In genomic region chr10:120875672-120876463, GRCm38 (mm10) we compare ENCODE assay signal across 8 mouse cellular contexts. TPM values are rescaled to one million over a fixed set of nuclear protein-coding genes. Genes with fewer than 3 reads are reported as not detected.
DNase-seq lines count a peak whose midpoint lies in the region; ATAC-seq and TF ChIP-seq lines count a peak whose summit lies in the region.

No protein-coding gene starts in this region.

- no peak overlapping the region for H3K4me3 ChIP-seq in bone marrow, adult 2 months (replicated peaks; ENCODE audit: control insufficient read depth, low read depth, low read length)
- no peak overlapping the region for H3K4me3 ChIP-seq in embryonic fibroblast, embryonic 13.5 days (ENCODE audit: insufficient read depth, low read length)
- H3K4me3 ChIP-seq in heart, embryonic 11.5 days (ENCODE audit: low read depth, low read length) = peak overlapping the region; percentile 8; the same call in 1 of the 2 replicates
- peak overlapping the region; percentile 20 for H3K4me3 ChIP-seq in kidney, embryonic 16.5 days (ENCODE audit: low read length)

- DNase-seq in A20 (ENCODE audit: low read depth, low spot score) (peak; percentile 85), liver (peak; percentile 82)
- DNase-seq in spleen, postnatal 36 days (ENCODE audit: low spot score in 2 of 2) = peak; percentile 24 to 48

- H3K9ac ChIP-seq in heart, embryonic 11.5 days (ENCODE audit: low read depth, low read length) = peak overlapping the region; percentile 52; the same call in 1 of the 2 replicates
- H3K9ac ChIP-seq in kidney, embryonic 16.5 days (replicated peaks; ENCODE audit: low read length) = peak overlapping the region; percentile 38; the same call in 1 of the 2 replicates

- H3K4me2 ChIP-seq in heart, embryonic 11.5 days = peak overlapping the region; percentile 55
- peak overlapping the region; percentile 51 for H3K4me2 ChIP-seq in kidney, embryonic 16.5 days (replicated peaks; ENCODE audit: low read depth, low read length)

- no peak overlapping the region for H3K27ac ChIP-seq in bone marrow, adult 2 months (ENCODE audit: control insufficient read depth, insufficient read depth, low read depth, low read length, poor library complexity)
- H3K27ac ChIP-seq in embryonic fibroblast, embryonic 13.5 days (ENCODE audit: insufficient read depth, low read length) = peak overlapping the region; percentile 62
- H3K27ac ChIP-seq in heart, embryonic 11.5 days (ENCODE audit: low read depth, low read length) = peak overlapping the region; percentile 88
- H3K27ac ChIP-seq in kidney, embryonic 16.5 days (ENCODE audit: low read length) = peak overlapping the region; percentile 34; the same call in 1 of the 2 replicates

- H3K36me3 ChIP-seq in heart, embryonic 11.5 days (ENCODE audit: control insufficient read depth, insufficient read depth, low read length) = no peaks in the 10 kb centered on the region
- H3K36me3 ChIP-seq in kidney, embryonic 16.5 days (ENCODE audit: insufficient read depth, low read length) = no peaks in the 10 kb centered on the region

- H3K27me3 ChIP-seq in heart, embryonic 11.5 days (ENCODE audit: control insufficient read depth, insufficient read depth, low read length) = no peaks in the 10 kb centered on the region
- no peaks in the 10 kb centered on the region for H3K27me3 ChIP-seq in kidney, embryonic 16.5 days (ENCODE audit: insufficient read depth, low read length)

- no peaks in the 10 kb centered on the region; the same call in 1 of the 2 replicates for H3K4me1 ChIP-seq in bone marrow, adult 2 months (ENCODE audit: control insufficient read depth, insufficient read depth, low read length)
- peaks cover 28% of the 10 kb centered on the region for H3K4me1 ChIP-seq in embryonic fibroblast, embryonic 13.5 days (ENCODE audit: control insufficient read depth, insufficient read depth, low read length)
- peaks cover 41% of the 10 kb centered on the region for H3K4me1 ChIP-seq in heart, embryonic 11.5 days (ENCODE audit: control insufficient read depth, insufficient read depth, low read length)
- H3K4me1 ChIP-seq in kidney, embryonic 16.5 days (ENCODE audit: insufficient read depth, low read length) = peaks cover 42% of the 10 kb centered on the region

- peak; percentile 58; the same call in 1 of the 2 replicates for ATAC-seq in heart, embryonic 11.5 days (replicated peaks; ENCODE audit: insufficient number of reproducible peaks, low FRiP score, low TSS enrichment)
- peak; percentile 60 for ATAC-seq in kidney, embryonic 16.5 days (ENCODE audit: low FRiP score, low TSS enrichment)
- peak; percentile 77 for ATAC-seq in monocyte, adult 5-6 weeks (replicated peaks; ENCODE audit: insufficient number of reproducible peaks, low FRiP score, low TSS enrichment, poor library complexity, severe bottlenecking)

- no peak for TF ChIP-seq POLR2A in bone marrow, adult 2 months (IDR thresholded peaks at IDR 0.05; ENCODE audit: borderline replicate concordance, control insufficient read depth, low read depth, low read length)
- no peak for TF ChIP-seq POLR2A in embryonic fibroblast, embryonic 13.5 days (IDR thresholded peaks at IDR 0.05; ENCODE audit: low read depth, low read length)

- no peaks in the 10 kb centered on the region for H3K9me3 ChIP-seq in heart, embryonic 11.5 days (replicated peaks; ENCODE audit: control insufficient read depth, low read length)
- no peaks in the 10 kb centered on the region for H3K9me3 ChIP-seq in kidney, embryonic 16.5 days (ENCODE audit: low read length)

- WGBS in bone marrow, adult 2 months = 18% methylated on average over 26 of the region's 26 CpGs
- WGBS in heart, embryonic 11.5 days (ENCODE audit: insufficient replicate concordance) = 13% methylated on average over 26 of the region's 26 CpGs
- 18% methylated on average over 26 of the region's 26 CpGs for WGBS in kidney, embryonic 16.5 days

- TF ChIP-seq CTCF in bone marrow, adult 2 months (IDR thresholded peaks at IDR 0.05; ENCODE audit: control insufficient read depth, insufficient read depth, low read length) = peak; percentile 97
- TF ChIP-seq CTCF in embryonic fibroblast, embryonic 13.5 days (IDR thresholded peaks at IDR 0.05; ENCODE audit: borderline replicate concordance, insufficient read depth, low read length) = peak; percentile 96

RNA-seq across cellular contexts. Expression of gene Msrb3, which starts 23.0 kb away (rescaled TPM):
- 1.8 and 3.7 TPM in 2 replicates for polyA plus RNA-seq in bone marrow, adult 2 months (2011; ENCODE audit: insufficient read depth, insufficient read length, low replicate concordance, missing spikeins)
- polyA plus RNA-seq in embryonic fibroblast, embryonic 13.5 days (2011; ENCODE audit: insufficient read length, low read depth, missing spikeins) = 181 and 191 TPM in 2 replicates
- polyA plus RNA-seq in heart, embryonic 11.5 days (2014; fragmentation: Nextera tagmentation; extraction: Ambion mirVana) = 20.5 and 31.4 TPM in 2 replicates
- 8.7 and 11.6 TPM in 2 replicates for polyA plus RNA-seq in kidney, embryonic 16.5 days (2015; fragmentation: Nextera tagmentation; extraction: Ambion mirVana)
- 0.10 TPM in 1 of 3 replicates, not detected in the others for total RNA-seq in monocyte, adult 5-6 weeks (2017)

Comparison
In these comparisons a context has a peak if more than half of its experiments do, and no peak if none do; other contexts are left out.
1. H3K4me3 ChIP-seq: peak in heart, embryonic 11.5 days (single experiment) and kidney, embryonic 16.5 days (single experiment); none in bone marrow, adult 2 months (single experiment) and embryonic fibroblast, embryonic 13.5 days (single experiment).
2. Peak in every context shown above with its lines, with median percentiles within 50 percentile points of each other: DNase-seq and ATAC-seq.